Mouse (Mus musculus) myocyte (in vitro differentiated cells): ENCODE measurements around the gene Inpp5d. TPM values are rescaled to one million over a fixed set of nuclear protein-coding genes. Genes with fewer than 3 reads are reported as not detected.

Experiments
- H3K27me3 ChIP-seq: one replicate; pipeline ENCODE4 v1.6.1; 2011; ENCODE audit not compliant: control insufficient read depth, insufficient read depth, insufficient read length
- H3K36me3 ChIP-seq: one replicate; pipeline ENCODE4 v1.6.1; 2011; ENCODE audit not compliant: control insufficient read depth, insufficient read depth
- H3K4me2 ChIP-seq: one replicate; pipeline ENCODE4 v1.6.1; 2011; ENCODE audit warnings: low read depth, control low read depth
- H3K4me3 ChIP-seq: one replicate; pipeline ENCODE4 v1.5.1; 2011; ENCODE audit warnings: mild to moderate bottlenecking, control low read depth, moderate library complexity
- H3K79me2 ChIP-seq: one replicate; pipeline ENCODE4 v1.6.1; 2011; ENCODE audit not compliant: control insufficient read depth, insufficient read depth
- H3ac ChIP-seq: one replicate; pipeline ENCODE4 v1.6.1; 2011; ENCODE audit not compliant: control insufficient read depth, insufficient read length
- CEBPB ChIP-seq: IDR thresholded peaks from 2 replicates; pipeline ENCODE4 v1.6.1; 2011; ENCODE audit warnings: mild to moderate bottlenecking, moderate library complexity; ENCODE audit not compliant: poor library complexity, insufficient read depth, severe bottlenecking
- E2F4 ChIP-seq: IDR thresholded peaks from one replicate; pipeline ENCODE4 v1.6.1; 2011; ENCODE audit warnings: mild to moderate bottlenecking, control low read depth, moderate library complexity; ENCODE audit not compliant: insufficient read depth
- MAX ChIP-seq: IDR thresholded peaks from one replicate; pipeline ENCODE4 v1.6.1; 2011; ENCODE audit warnings: low read depth, mild to moderate bottlenecking, control low read depth
- MYOD1 ChIP-seq, 3 experiments: IDR thresholded peaks; one replicate each; pipeline ENCODE4 v1.6.1; 2011; ENCODE audit warnings: control low read depth in 2 of 3, low read depth in 2 of 3, mild to moderate bottlenecking in 2 of 3, moderate library complexity in 1 of 3; ENCODE audit not compliant: insufficient read length in 2 of 3, control insufficient read depth in 1 of 3
- MYOG ChIP-seq, 3 experiments: IDR thresholded peaks; one replicate each; pipeline ENCODE4 v1.6.1; 2011; ENCODE audit warnings: control low read depth in 2 of 3, low read depth in 2 of 3, mild to moderate bottlenecking in 2 of 3; ENCODE audit not compliant: insufficient read length in 2 of 3, control insufficient read depth in 1 of 3, insufficient read depth in 1 of 3
- POLR2A ChIP-seq: IDR thresholded peaks from one replicate; pipeline ENCODE4 v1.6.1; 2011; ENCODE audit warnings: low read depth, mild to moderate bottlenecking, control low read depth, moderate library complexity; ENCODE audit not compliant: insufficient read length
- POLR2AphosphoS2 ChIP-seq: IDR thresholded peaks from one replicate; pipeline ENCODE4 v1.6.1; 2011; ENCODE audit warnings: low read depth, control low read depth; ENCODE audit not compliant: insufficient read length
- REST ChIP-seq: IDR thresholded peaks from one replicate; pipeline ENCODE4 v1.6.1; 2011; ENCODE audit warnings: mild to moderate bottlenecking, control low read depth, moderate library complexity; ENCODE audit not compliant: insufficient read depth, insufficient read length
- SRF ChIP-seq: IDR thresholded peaks from one replicate; pipeline ENCODE4 v1.6.1; 2011; ENCODE audit warnings: low read depth; ENCODE audit not compliant: control insufficient read depth, insufficient read length
- TCF12 ChIP-seq: IDR thresholded peaks from one replicate; pipeline ENCODE4 v1.6.1; 2011; ENCODE audit warnings: mild to moderate bottlenecking, control low read depth; ENCODE audit not compliant: poor library complexity, insufficient read depth, severe bottlenecking
- TCF3 ChIP-seq: IDR thresholded peaks from one replicate; pipeline ENCODE4 v1.6.1; 2011; ENCODE audit warnings: low read depth, control low read depth; ENCODE audit not compliant: insufficient read length
- USF1 ChIP-seq: IDR thresholded peaks from one replicate; pipeline ENCODE4 v1.6.1; 2011; ENCODE audit warnings: low read depth, mild to moderate bottlenecking, control low read depth, moderate library complexity
- polyA plus RNA-seq: library from polyadenylated mRNA; unstranded; fragments of >200 nt; fragmentation: generic; extraction: Trizol; gene quantifications from one replicate; pipeline ENCODE4 v1.2.1, GENCODE M21; 2012; ENCODE audit warnings: missing spikeins

Inpp5d gene
- polyA plus RNA-seq, 1 experiment: 0.13 TPM

- H3K36me3 ChIP-seq: no peaks in the 10 kb centered on the region
- H3ac ChIP-seq: no peak overlapping the region
- no peak overlapping the region for H3K4me2 ChIP-seq
- no peak overlapping the region for H3K4me3 ChIP-seq
- H3K27me3 ChIP-seq: no peaks in the 10 kb centered on the region
- TF ChIP-seq MYOD1 (IDR thresholded peaks at IDR 0.05; ENCODE audit: control insufficient read depth in 1 of 3, insufficient read length in 2 of 3, low read depth in 2 of 3): no peak
- no peak for TF ChIP-seq REST
- no peak for TF ChIP-seq USF1
- TF ChIP-seq MYOG (IDR thresholded peaks at IDR 0.05; ENCODE audit: control insufficient read depth in 1 of 3, insufficient read depth in 1 of 3, insufficient read length in 2 of 3, low read depth in 2 of 3): no peak
- TF ChIP-seq CEBPB: no peak
- no peak for TF ChIP-seq TCF3
- no peak for TF ChIP-seq POLR2AphosphoS2
- no peaks in the 10 kb centered on the region for H3K79me2 ChIP-seq
Measured at GRCm38 (mm10) chr1:87645041-87645440, 24.9 kb downstream of the Inpp5d start.

GRCm38 (mm10) chr1:87645748-87646147, 25.6 kb downstream of the Inpp5d start:
- no peak for TF ChIP-seq USF1
- no peak for TF ChIP-seq POLR2AphosphoS2
- no peak for TF ChIP-seq MYOG (IDR thresholded peaks at IDR 0.05; ENCODE audit: control insufficient read depth in 1 of 3, insufficient read depth in 1 of 3, insufficient read length in 2 of 3, low read depth in 2 of 3)
- TF ChIP-seq REST: no peak
- TF ChIP-seq TCF12: no peak
- no peak for TF ChIP-seq CEBPB
- TF ChIP-seq MAX: no peak
- no peak for TF ChIP-seq TCF3
- no peak for TF ChIP-seq SRF
- TF ChIP-seq POLR2A: no peak
- TF ChIP-seq E2F4: no peak
- no peak for TF ChIP-seq MYOD1 (IDR thresholded peaks at IDR 0.05; ENCODE audit: control insufficient read depth in 1 of 3, insufficient read length in 2 of 3, low read depth in 2 of 3)
- Histone ChIP-seq H3K27me3 (no peaks in the 10 kb centered on the region), H3K36me3 (no peaks in the 10 kb centered on the region), H3K79me2 (no peaks in the 10 kb centered on the region), H3K4me3 (no peak overlapping the region), H3K4me2 (no peak overlapping the region), H3ac (no peak overlapping the region)

- TF ChIP-seq SRF: no peak
- Histone ChIP-seq H3ac (no peak overlapping the region), H3K79me2 (no peaks in the 10 kb centered on the region), H3K4me3 (no peak overlapping the region), H3K27me3 (no peaks in the 10 kb centered on the region), H3K4me2 (no peak overlapping the region), H3K36me3 (no peaks in the 10 kb centered on the region)
Measured at GRCm38 (mm10) chr1:87647820-87648219, 27.7 kb downstream of the Inpp5d start.

- TF ChIP-seq SRF: no peak
- TF ChIP-seq POLR2A: no peak
- TF ChIP-seq E2F4: no peak
- no peak for TF ChIP-seq TCF3
- no peak for TF ChIP-seq USF1
- TF ChIP-seq MAX: no peak
- no peak for TF ChIP-seq CEBPB
- no peak for TF ChIP-seq REST
- TF ChIP-seq MYOG (IDR thresholded peaks at IDR 0.05; ENCODE audit: control insufficient read depth in 1 of 3, insufficient read depth in 1 of 3, insufficient read length in 2 of 3, low read depth in 2 of 3): no peak
- TF ChIP-seq MYOD1 (IDR thresholded peaks at IDR 0.05; ENCODE audit: control insufficient read depth in 1 of 3, insufficient read length in 2 of 3, low read depth in 2 of 3): no peak
- TF ChIP-seq TCF12: no peak
- Histone ChIP-seq H3K36me3 (no peaks in the 10 kb centered on the region), H3K79me2 (no peaks in the 10 kb centered on the region), H3K4me3 (no peak overlapping the region), H3K27me3 (no peaks in the 10 kb centered on the region), H3ac (no peak overlapping the region), H3K4me2 (no peak overlapping the region)
Measured at GRCm38 (mm10) chr1:87648657-87649056, 28.5 kb downstream of the Inpp5d start.

- H3K79me2 ChIP-seq: no peaks in the 10 kb centered on the region
- no peak overlapping the region for H3K4me2 ChIP-seq
- no peak overlapping the region for H3ac ChIP-seq
- no peaks in the 10 kb centered on the region for H3K36me3 ChIP-seq
- TF ChIP-seq CEBPB (no peak), SRF (no peak), E2F4 (no peak), USF1 (no peak), MYOD1 (IDR thresholded peaks at IDR 0.05; ENCODE audit: control insufficient read depth in 1 of 3, insufficient read length in 2 of 3, low read depth in 2 of 3) (no peak)
- no peaks in the 10 kb centered on the region for H3K27me3 ChIP-seq
- no peak overlapping the region for H3K4me3 ChIP-seq
Measured at GRCm38 (mm10) chr1:87649219-87649805, 29.2 kb downstream of the Inpp5d start.

- Histone ChIP-seq H3ac (no peak overlapping the region), H3K79me2 (no peaks in the 10 kb centered on the region), H3K4me3 (no peak overlapping the region), H3K4me2 (no peak overlapping the region), H3K36me3 (no peaks in the 10 kb centered on the region), H3K27me3 (no peaks in the 10 kb centered on the region)
- TF ChIP-seq E2F4 (no peak), REST (no peak), MYOD1 (IDR thresholded peaks at IDR 0.05; ENCODE audit: control insufficient read depth in 1 of 3, insufficient read length in 2 of 3, low read depth in 2 of 3) (no peak), MYOG (IDR thresholded peaks at IDR 0.05; ENCODE audit: control insufficient read depth in 1 of 3, insufficient read depth in 1 of 3, insufficient read length in 2 of 3, low read depth in 2 of 3) (no peak), CEBPB (no peak), TCF3 (no peak), USF1 (no peak), SRF (no peak), MAX (no peak), POLR2A (no peak), TCF12 (no peak), POLR2AphosphoS2 (no peak)
Measured at GRCm38 (mm10) chr1:87649958-87650474, 29.9 kb downstream of the Inpp5d start.
